Mouse (Mus musculus): ENCODE results near the gene LTO1.

DNA sequence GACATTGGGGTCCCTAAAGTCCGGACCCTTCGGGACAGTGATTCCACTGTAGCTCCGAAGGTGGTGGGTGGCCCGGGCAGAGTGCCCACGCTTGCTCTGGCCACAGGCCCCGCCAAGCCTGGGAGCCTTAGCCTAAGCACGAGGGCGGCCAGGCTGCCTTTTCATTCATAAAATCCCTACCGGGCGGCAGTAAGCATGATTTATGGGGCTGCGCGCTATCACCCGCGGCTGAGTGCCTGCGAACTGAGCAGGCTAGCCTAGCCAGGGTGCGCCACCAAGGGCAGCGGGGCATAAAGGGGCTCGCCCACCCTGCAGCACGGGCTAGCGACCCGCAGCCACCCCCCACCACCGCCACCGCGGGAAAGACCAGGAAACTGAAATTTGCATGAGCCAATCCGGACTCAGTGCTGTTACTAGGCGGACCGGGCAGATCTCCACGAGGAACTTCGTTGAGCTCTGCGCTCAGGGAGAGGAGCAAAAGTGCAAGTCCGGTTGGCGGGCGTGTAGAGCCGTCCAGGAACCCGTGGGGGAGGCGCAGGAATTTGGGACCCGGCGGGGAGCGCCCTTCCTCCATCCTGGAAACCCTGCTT, 26.4 kb downstream of the LTO1 start:
- TF ChIP-seq CTCF (IDR thresholded peaks at IDR 0.05; ENCODE audit: low read depth) = no peak
- 0 out of 2 replicates have a peak, but pooled peaks have one; percentile 55 for TF ChIP-seq EP300 (IDR thresholded peaks at IDR 0.05; ENCODE audit: low read depth)

Data from heart, postnatal 0 days (tissue).